Mouse (Mus musculus) small intestine, adult 2 months (tissue): ENCODE data around the gene Entpd5. TPM values are rescaled to one million over a fixed set of nuclear protein-coding genes. Genes with fewer than 3 reads are reported as not detected.

ENCODE experiments used
- H3K27ac ChIP-seq: fragments of 200-500 bp; 2 replicates; pipeline ENCODE4 v1.5.1; 2012; ENCODE audit warnings: low read depth, low read length, control low read depth, inconsistent platforms; ENCODE audit not compliant: insufficient read depth
- H3K27me3 ChIP-seq: fragments of 200-500 bp; 2 replicates; pipeline ENCODE4 v1.6.1; 2012; ENCODE audit warnings: mild to moderate bottlenecking, moderate library complexity, low read length, inconsistent platforms; ENCODE audit not compliant: control insufficient read depth, insufficient read depth
- H3K36me3 ChIP-seq: fragments of 200-500 bp; 2 replicates; pipeline ENCODE4 v1.6.1; 2012; ENCODE audit warnings: mild to moderate bottlenecking, low read length, control low read depth, inconsistent platforms; ENCODE audit not compliant: control insufficient read depth, insufficient read depth
- H3K4me1 ChIP-seq: fragments of 200-500 bp; 2 replicates; pipeline ENCODE4 v1.6.1; 2012; ENCODE audit warnings: low read length, inconsistent platforms, mixed read lengths; ENCODE audit not compliant: control insufficient read depth, insufficient read depth, insufficient read length
- H3K4me3 ChIP-seq: fragments of 200-500 bp; 2 replicates; pipeline ENCODE4 v1.5.1; 2012; ENCODE audit warnings: low read depth, mild to moderate bottlenecking, control low read depth, inconsistent platforms, low read length, moderate library complexity
- CTCF ChIP-seq: fragments of 200-500 bp; IDR thresholded peaks from 2 replicates; pipeline ENCODE4 v1.5.1; 2012; ENCODE audit warnings: low read depth, mild to moderate bottlenecking, control low read depth, inconsistent platforms, low read length, moderate library complexity, mixed read lengths; ENCODE audit not compliant: insufficient replicate concordance, insufficient read length; ENCODE audit errors: extremely low read depth
- POLR2A ChIP-seq: fragments of 200-500 bp; IDR thresholded peaks from 2 replicates; pipeline ENCODE4 v1.6.1; 2012; ENCODE audit warnings: low read depth, mild to moderate bottlenecking, control low read depth, inconsistent platforms, low read length, moderate library complexity
- WGBS: fragments of 180-500 bp; shearing (Covaris S2); methylation state at CpG from one replicate; pipeline ENCODE4 v1.1.7; 2018; 5-methylcytosine and 5-hydroxymethylcytosine counted together
- polyA plus RNA-seq: library from polyadenylated mRNA; depleted of rRNA; stranded (reverse); fragments of >200 nt; gene quantifications from 2 replicates; pipeline ENCODE4 v1.2.3, GENCODE M21; 2012; rRNA removed

Gene Entpd5
- polyA plus RNA-seq, 1 experiment = 15.5 TPM

DNA sequence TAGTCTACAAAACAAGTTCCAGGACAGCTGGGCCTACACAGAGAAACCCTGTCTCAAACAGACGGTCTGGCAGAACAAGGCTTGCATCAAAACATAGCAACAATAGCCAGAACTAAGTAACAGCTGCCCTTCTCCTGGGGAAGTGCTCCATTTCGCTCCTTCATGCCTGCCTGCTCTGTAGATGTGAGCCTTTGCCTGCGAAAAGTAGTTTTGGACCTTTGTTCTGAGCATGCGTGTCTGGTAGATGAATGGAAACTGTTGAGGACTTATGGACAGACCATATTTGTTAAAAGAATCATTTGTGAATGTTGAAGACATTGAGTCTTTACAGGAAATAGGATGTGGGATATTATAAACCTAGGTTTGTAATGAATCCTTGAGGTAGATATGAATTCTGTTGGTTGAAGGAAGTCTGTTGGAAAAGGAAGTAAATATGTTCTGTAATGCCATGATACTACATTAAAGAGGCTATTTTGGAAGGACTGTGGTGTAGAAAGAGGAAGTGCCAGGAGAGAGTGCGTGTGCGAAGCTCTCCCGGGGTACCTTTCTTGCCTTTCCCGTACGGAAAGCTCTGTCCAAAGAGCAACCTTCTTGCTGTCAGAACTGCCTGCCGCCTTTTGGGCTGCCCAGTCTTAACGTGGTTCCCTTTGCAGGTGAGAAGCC lies 71.7 kb downstream of the Entpd5 start:
- no peaks in the 10 kb centered on the region for H3K27me3 ChIP-seq
- H3K36me3 ChIP-seq = peaks cover 50% of the 10 kb centered on the region
- no peak overlapping the region for H3K27ac ChIP-seq
- H3K4me1 ChIP-seq = no peaks in the 10 kb centered on the region
- TF ChIP-seq CTCF = no peak
- no peak for TF ChIP-seq POLR2A
- H3K4me3 ChIP-seq = no peak overlapping the region
- 85% methylated on average over 11 of the region's 11 CpGs for WGBS

GRCm38 (mm10) chr12:84327111-84327512 lies 81.7 kb downstream of the Entpd5 start:
- Histone ChIP-seq H3K4me3 (no peak overlapping the region), H3K4me1 (no peaks in the 10 kb centered on the region), H3K36me3 (peaks cover 57% of the 10 kb centered on the region), H3K27ac (no peak overlapping the region), H3K27me3 (no peaks in the 10 kb centered on the region)
- 60% methylated on average over 4 of the region's 4 CpGs for WGBS
- TF ChIP-seq POLR2A (no peak), CTCF (no peak)

Other genes with a start within 250 kb of the Entpd5 start
- 8.9 and 25.9 TPM in 2 replicates for gene Elmsan1, start 190.1 kb downstream of the Entpd5 start, polyA plus RNA-seq
- gene Ptgr2, start 123.8 kb downstream of the Entpd5 start, polyA plus RNA-seq = 2.4 and 6.7 TPM in 2 replicates
- gene Zfp410, start 92.2 kb downstream of the Entpd5 start, polyA plus RNA-seq = 17.4 and 20.5 TPM in 2 replicates
- gene Coq6, start 47.4 kb downstream of the Entpd5 start, polyA plus RNA-seq = 26.3 and 29.9 TPM in 2 replicates
- gene Fam161b, start 47.2 kb downstream of the Entpd5 start, polyA plus RNA-seq = 0.14 and 0.34 TPM in 2 replicates
- not detected in 2 replicates for gene Bbof1, start within 50 bp of the Entpd5 start, polyA plus RNA-seq
- 0.81 and 1.3 TPM in 2 replicates for gene Rnf113a2, start 8.2 kb upstream of the Entpd5 start, polyA plus RNA-seq
- gene Aldh6a1, start 42.0 kb upstream of the Entpd5 start, polyA plus RNA-seq = 1.5 and 1.9 TPM in 2 replicates
- gene Lin52, start 42.4 kb upstream of the Entpd5 start, polyA plus RNA-seq = 0.95 and 3.2 TPM in 2 replicates
- not detected in 2 replicates for gene Vsx2, start 160.7 kb upstream of the Entpd5 start, polyA plus RNA-seq
- gene Abcd4, start 208.4 kb upstream of the Entpd5 start, polyA plus RNA-seq = 9.5 and 30.6 TPM in 2 replicates
- gene Vrtn, start 232.0 kb upstream of the Entpd5 start, polyA plus RNA-seq = not detected in 2 replicates